Mouse (Mus musculus) embryonic facial prominence, embryonic 14.5 days (tissue): ENCODE results near the gene Nmrk2. TPM values are rescaled to one million over a fixed set of nuclear protein-coding genes. Genes with fewer than 3 reads are reported as not detected.
"Not testable (repeated sequence)": the region's sequence is repeated elsewhere in the genome, so short reads cannot be mapped to it uniquely, and the experiment has no call there.

Experiments used
- ATAC-seq: fragments of 200-750 bp; cut with Nextera tagmentation; 2 replicates; pipeline ENCODE4 v1.8.0; 2017; ENCODE audit warnings: low read depth, moderate number of reproducible peaks, moderate TSS enrichment
- DNase-seq: peaks from one replicate; pipeline ENCODE4 v3.0.0-alpha.2; 2015; ENCODE audit warnings: low spot score
- H3K27ac ChIP-seq: fragments of 300-500 bp; sonication (generic); replicated peaks from 2 replicates; pipeline ENCODE4 v1.5.1; 2014; ENCODE audit warnings: low read depth, mild to moderate bottlenecking, low read length, moderate library complexity
- H3K27me3 ChIP-seq: fragments of 300-500 bp; sonication (generic); replicated peaks from 2 replicates; pipeline ENCODE4 v1.6.1; 2014; ENCODE audit warnings: low read length; ENCODE audit not compliant: control insufficient read depth, insufficient read depth
- H3K36me3 ChIP-seq: fragments of 300-500 bp; sonication (generic); 2 replicates; pipeline ENCODE4 v1.6.1; 2014; ENCODE audit warnings: low read length, mixed read lengths; ENCODE audit not compliant: control insufficient read depth, insufficient read depth
- H3K4me1 ChIP-seq: fragments of 300-500 bp; sonication (generic); 2 replicates; pipeline ENCODE4 v1.6.1; 2014; ENCODE audit warnings: antibody characterized with exemption, low read length; ENCODE audit not compliant: control insufficient read depth, insufficient read depth
- H3K4me2 ChIP-seq: fragments of 300-500 bp; sonication (generic); 2 replicates; pipeline ENCODE4 v1.6.1; 2014; ENCODE audit warnings: low read depth, mild to moderate bottlenecking, low read length, moderate library complexity, mixed read lengths
- H3K4me3 ChIP-seq: fragments of 300-500 bp; sonication (generic); 2 replicates; pipeline ENCODE4 v1.5.1; 2014; ENCODE audit warnings: low read depth, mild to moderate bottlenecking, low read length
- H3K9ac ChIP-seq: fragments of 300-500 bp; sonication (generic); 2 replicates; pipeline ENCODE4 v1.6.1; 2014; ENCODE audit warnings: low read depth, mild to moderate bottlenecking, low read length, moderate library complexity, mixed read lengths
- H3K9me3 ChIP-seq: fragments of 300-500 bp; sonication (generic); 2 replicates; pipeline ENCODE4 v1.6.1; 2016; ENCODE audit warnings: low read length; ENCODE audit not compliant: control insufficient read depth
- WGBS: fragments of 180-500 bp; shearing (Covaris S2); extraction: QIAGEN DNeasy Blood & Tissue Kit; methylation state at CpG from one replicate; pipeline ENCODE4 v1.1.7; 2014; 5-methylcytosine and 5-hydroxymethylcytosine counted together
- polyA plus RNA-seq: library from polyadenylated mRNA; unstranded; fragments of >200 nt; fragmentation: Nextera tagmentation; extraction: Ambion mirVana; gene quantifications from 2 replicates; pipeline ENCODE4 v1.2.1, GENCODE M21; 2014

Nmrk2 gene
- polyA plus RNA-seq, 1 experiment from 2014 or later = 1.7 TPM

- no peaks in the 10 kb centered on the region for H3K4me1 ChIP-seq
- H3K4me2 ChIP-seq = peak within 1 kb of the TSS; percentile 66
- H3K27me3 ChIP-seq = no peaks in the 10 kb centered on the region
- peak within 1 kb of the TSS; percentile 56 for H3K4me3 ChIP-seq
- H3K9me3 ChIP-seq = no peaks in the 10 kb centered on the region
- no peak for ATAC-seq
- 85% methylated on average over 5 of the region's 5 CpGs for WGBS
- no peak for DNase-seq
- H3K36me3 ChIP-seq = peaks cover 73% of the 10 kb centered on the region
- peak within 1 kb of the TSS; percentile 77 for H3K27ac ChIP-seq
- peak within 1 kb of the TSS; percentile 75 for H3K9ac ChIP-seq
Observed at GRCm38 (mm10) chr10:81183805-81184204, 18.0 kb downstream of the Nmrk2 start, which contains the start of gene 4930442H23Rik. Gene 4930442H23Rik (minus strand): TSS chr10:81183849.

GRCm38 (mm10) chr10:81182336-81183333 is 19.2 kb downstream of the Nmrk2 start, which contains the start of gene Dapk3:
Gene Dapk3 (plus strand): TSS chr10:81183005.
- peak within 1 kb of the TSS; percentile 77 for H3K27ac ChIP-seq
- H3K27me3 ChIP-seq = no peaks in the 10 kb centered on the region
- ATAC-seq = peak; percentile 95
- no peaks in the 10 kb centered on the region for H3K9me3 ChIP-seq
- 5% methylated on average over 50 of the region's 53 CpGs for WGBS
- peak within 1 kb of the TSS; percentile 56 for H3K4me3 ChIP-seq
- DNase-seq = peak; percentile 100
- peak within 1 kb of the TSS; percentile 75 for H3K9ac ChIP-seq
- H3K4me1 ChIP-seq = no peaks in the 10 kb centered on the region; the same call in 1 of the 2 replicates
- peak within 1 kb of the TSS; percentile 66 for H3K4me2 ChIP-seq
- H3K36me3 ChIP-seq = peaks cover 79% of the 10 kb centered on the region

- peaks cover 78% of the 10 kb centered on the region for H3K36me3 ChIP-seq
- WGBS = 86% methylated on average over 11 of the region's 12 CpGs
- not testable (repeated sequence) for ATAC-seq, H3K4me3 ChIP-seq, H3K4me2 ChIP-seq, H3K9me3 ChIP-seq, H3K27me3 ChIP-seq, H3K9ac ChIP-seq, DNase-seq, H3K4me1 ChIP-seq
- H3K27ac ChIP-seq = peak overlapping the region; percentile 30; the same call in 1 of the 2 replicates
Observed at GRCm38 (mm10) chr10:81181860-81182259, 20.0 kb downstream of the Nmrk2 start.

GRCm38 (mm10) chr10:81180946-81181345 is 20.9 kb downstream of the Nmrk2 start:
- no peak overlapping the region for H3K9ac ChIP-seq
- H3K36me3 ChIP-seq = peaks cover 72% of the 10 kb centered on the region
- ATAC-seq (no peak), DNase-seq (no peak)
- H3K4me3 ChIP-seq = no peak overlapping the region
- H3K9me3 ChIP-seq = no peaks in the 10 kb centered on the region
- H3K27ac ChIP-seq = no peak overlapping the region
- 97% methylated on average over 13 of the region's 13 CpGs for WGBS
- H3K27me3 ChIP-seq = no peaks in the 10 kb centered on the region
- H3K4me2 ChIP-seq = no peak overlapping the region
- H3K4me1 ChIP-seq = no peaks in the 10 kb centered on the region; the same call in 1 of the 2 replicates

DNA sequence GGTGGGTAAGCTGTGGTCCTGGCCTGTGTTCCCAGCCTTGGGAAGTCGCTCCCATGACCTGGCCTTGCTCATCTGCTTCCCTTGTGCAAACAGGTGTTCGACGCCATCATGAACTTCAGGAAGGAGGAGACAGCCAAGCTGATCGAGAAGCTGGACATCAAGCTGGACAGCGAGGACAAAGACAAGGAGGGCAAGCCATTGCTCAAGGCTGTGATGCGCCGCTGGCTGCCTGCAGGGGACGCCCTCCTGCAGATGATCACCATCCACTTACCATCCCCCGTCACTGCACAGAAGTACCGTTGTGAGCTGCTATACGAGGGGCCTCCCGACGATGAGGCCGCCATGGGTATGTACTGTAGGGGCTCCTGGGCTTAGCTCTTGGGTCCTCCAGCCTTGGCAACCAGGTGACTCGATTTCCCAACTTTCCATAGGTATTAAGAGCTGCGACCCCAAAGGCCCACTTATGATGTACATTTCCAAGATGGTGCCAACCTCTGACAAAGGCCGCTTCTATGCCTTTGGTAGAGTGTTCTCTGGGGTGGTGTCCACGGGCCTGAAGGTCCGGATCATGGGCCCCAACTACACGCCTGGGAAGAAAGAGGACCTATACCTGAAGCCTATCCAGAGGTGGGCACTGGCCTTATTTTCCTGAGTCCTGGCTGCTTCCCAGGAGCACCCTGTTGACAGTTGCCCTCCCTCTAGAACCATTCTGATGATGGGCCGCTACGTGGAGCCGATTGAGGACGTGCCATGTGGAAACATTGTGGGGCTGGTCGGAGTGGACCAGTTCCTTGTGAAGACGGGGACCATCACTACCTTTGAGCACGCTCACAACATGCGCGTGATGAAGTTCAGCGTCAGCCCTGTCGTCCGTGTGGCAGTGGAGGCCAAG is 22.2 kb downstream of the Nmrk2 start:
- H3K36me3 ChIP-seq = peaks cover 63% of the 10 kb centered on the region
- no peak overlapping the region for H3K4me3 ChIP-seq
- DNase-seq (no peak), ATAC-seq (no peak)
- H3K27me3 ChIP-seq = no peaks in the 10 kb centered on the region
- no peak overlapping the region for H3K9ac ChIP-seq
- peaks cover 3% of the 10 kb centered on the region; the same call in 1 of the 2 replicates for H3K4me1 ChIP-seq
- peak overlapping the region; percentile 33; the same call in 1 of the 2 replicates for H3K27ac ChIP-seq
- no peak overlapping the region for H3K4me2 ChIP-seq
- 89% methylated on average over 32 of the region's 32 CpGs for WGBS
- no peaks in the 10 kb centered on the region for H3K9me3 ChIP-seq

GRCm38 (mm10) chr10:81178927-81179326 is 22.9 kb downstream of the Nmrk2 start:
- ATAC-seq (no peak), DNase-seq (no peak)
- WGBS = 95% methylated on average over 11 of the region's 11 CpGs
- Histone ChIP-seq H3K9me3 (no peaks in the 10 kb centered on the region), H3K36me3 (peaks cover 55% of the 10 kb centered on the region), H3K27ac (no peak overlapping the region; the same call in 1 of the 2 replicates), H3K4me3 (no peak overlapping the region; the same call in 1 of the 2 replicates), H3K27me3 (no peaks in the 10 kb centered on the region), H3K9ac (peak overlapping the region; percentile 98; the same call in 1 of the 2 replicates), H3K4me1 (peaks cover 4% of the 10 kb centered on the region), H3K4me2 (no peak overlapping the region)

- WGBS = 61% methylated on average over 14 of the region's 14 CpGs
- Histone ChIP-seq H3K4me3 (peak overlapping the region; percentile 94), H3K27ac (peak overlapping the region; percentile 88)
Observed at GRCm38 (mm10) chr10:81177958-81178712, 23.7 kb downstream of the Nmrk2 start.

More at GRCm38 (mm10) chr10:81177958-81178712, 23.7 kb downstream of the Nmrk2 start:
- Histone ChIP-seq H3K4me1 (peaks cover 12% of the 10 kb centered on the region), H3K27me3 (no peaks in the 10 kb centered on the region), H3K9me3 (no peaks in the 10 kb centered on the region), H3K4me2 (peak overlapping the region; percentile 98), H3K9ac (peak overlapping the region; percentile 98), H3K36me3 (peaks cover 55% of the 10 kb centered on the region)
- ATAC-seq (no peak), DNase-seq (no peak)
